Mouse (Mus musculus) cerebellum, adult 2 months (tissue): ENCODE measurements at regions not wholly inside any gene's neighbourhood (a gene's known extent, or its start where the extent isn't known, plus 50 kb on each side); places are given as distances from the start of the nearest gene placed in this dataset.

Source experiments
- DNase-seq, 2 experiments: peaks; one replicate each; pipeline ENCODE4 v3.0.0; 2021
- H3K27ac ChIP-seq: fragments of 200-500 bp; 2 replicates; pipeline ENCODE4 v1.5.1; 2012; ENCODE audit warnings: low read length, control low read depth, inconsistent platforms; ENCODE audit not compliant: insufficient read depth
- H3K27me3 ChIP-seq: fragments of 200-500 bp; 2 replicates; pipeline ENCODE4 v1.6.1; 2012; ENCODE audit warnings: inconsistent platforms, mild to moderate bottlenecking, low read length, moderate library complexity; ENCODE audit not compliant: control insufficient read depth, insufficient read depth
- H3K4me1 ChIP-seq: fragments of 200-500 bp; 2 replicates; pipeline ENCODE4 v1.6.1; 2011; ENCODE audit warnings: low read length; ENCODE audit not compliant: control insufficient read depth, insufficient read depth
- H3K4me3 ChIP-seq: fragments of 200-500 bp; replicated peaks from 2 replicates; pipeline ENCODE3; 2011; ENCODE audit warnings: mild to moderate bottlenecking, low read depth, low read length, control low read depth; ENCODE audit not compliant: insufficient read depth
- CTCF ChIP-seq: fragments of 200-500 bp; IDR thresholded peaks from 2 replicates; pipeline ENCODE4 v1.5.1; 2011; ENCODE audit warnings: low read depth, mild to moderate bottlenecking, control low read depth, low read length, moderate library complexity, borderline replicate concordance; ENCODE audit not compliant: insufficient read depth
- POLR2A ChIP-seq: fragments of 200-500 bp; IDR thresholded peaks from 2 replicates; pipeline ENCODE4 v1.6.1; 2011; ENCODE audit warnings: low read length, control low read depth, borderline replicate concordance; ENCODE audit not compliant: insufficient read depth
- WGBS: fragments of 180-500 bp; shearing (Covaris S2); methylation state at CpG from one replicate; pipeline ENCODE4 v1.1.7; 2018; 5-methylcytosine and 5-hydroxymethylcytosine counted together

- 90% methylated on average over 4 of the region's 4 CpGs for WGBS
Measured at GRCm38 (mm10) chr5:116745776-116746175, 154.2 kb upstream of the Srrm4 start.

DNA sequence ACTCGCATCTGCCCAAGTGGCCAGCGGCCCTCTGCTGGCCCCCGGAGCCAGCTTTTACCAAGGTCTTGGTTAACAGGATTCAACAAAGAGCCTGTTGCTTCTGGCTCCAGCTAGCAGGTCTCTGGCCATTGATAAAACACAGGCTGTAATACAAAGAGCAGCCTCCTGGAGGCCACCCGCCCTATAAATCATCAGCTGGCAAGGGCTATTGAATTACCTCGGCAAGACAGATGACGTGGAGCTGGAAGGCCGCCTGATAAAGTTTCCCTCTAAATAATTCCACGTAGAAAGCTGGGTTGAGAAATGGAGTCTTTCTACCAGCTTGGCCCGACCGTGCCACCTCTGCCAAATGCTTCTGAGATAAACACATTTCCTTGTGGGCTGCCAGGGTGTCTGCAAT, 152.8 kb upstream of the Srrm4 start:
- TF ChIP-seq POLR2A = no peak
- no peak; the same call in 1 of the 2 replicates for TF ChIP-seq CTCF
- no peak overlapping the region for H3K4me3 ChIP-seq
- peak; percentile 5 to 10 for DNase-seq
- H3K27ac ChIP-seq = no peak overlapping the region
- no peaks in the 10 kb centered on the region for H3K4me1 ChIP-seq
- H3K27me3 ChIP-seq = no peaks in the 10 kb centered on the region
- 33% methylated on average over 10 of the region's 10 CpGs for WGBS

More at GRCm38 (mm10) chr5:116745776-116746175, 154.2 kb upstream of the Srrm4 start:
- no peaks in the 10 kb centered on the region for H3K4me1 ChIP-seq
- no peaks in the 10 kb centered on the region for H3K27me3 ChIP-seq
- H3K4me3 ChIP-seq = no peak overlapping the region
- DNase-seq = no peak
- no peak for TF ChIP-seq CTCF
- no peak for TF ChIP-seq POLR2A
- no peak overlapping the region for H3K27ac ChIP-seq

DNA sequence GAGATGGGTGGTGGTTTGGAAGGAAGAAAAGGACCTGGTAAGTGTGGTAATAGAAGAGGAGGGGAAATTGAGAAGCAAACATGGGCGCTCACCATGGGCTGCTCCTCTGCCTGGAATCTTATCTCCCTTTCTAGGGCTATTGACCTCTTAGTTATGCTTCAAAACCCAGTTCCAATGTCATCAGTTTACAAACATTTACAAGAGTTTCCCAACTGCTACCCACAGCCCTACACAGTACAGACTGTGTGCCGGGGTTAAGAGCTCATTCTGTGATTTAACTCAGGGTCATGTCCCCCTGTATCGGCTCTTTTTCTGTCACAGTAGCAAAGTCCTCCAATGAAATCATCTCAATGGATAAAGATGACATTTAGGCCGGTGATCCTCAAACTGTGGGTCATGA, 144.0 kb upstream of the Srrm4 start:
- Histone ChIP-seq H3K27ac (no peak overlapping the region), H3K4me1 (no peaks in the 10 kb centered on the region), H3K4me3 (no peak overlapping the region), H3K27me3 (no peaks in the 10 kb centered on the region)
- DNase-seq = no peak
- 84% methylated on average over 4 of the region's 4 CpGs for WGBS
- TF ChIP-seq POLR2A = no peak
- no peak for TF ChIP-seq CTCF

DNA sequence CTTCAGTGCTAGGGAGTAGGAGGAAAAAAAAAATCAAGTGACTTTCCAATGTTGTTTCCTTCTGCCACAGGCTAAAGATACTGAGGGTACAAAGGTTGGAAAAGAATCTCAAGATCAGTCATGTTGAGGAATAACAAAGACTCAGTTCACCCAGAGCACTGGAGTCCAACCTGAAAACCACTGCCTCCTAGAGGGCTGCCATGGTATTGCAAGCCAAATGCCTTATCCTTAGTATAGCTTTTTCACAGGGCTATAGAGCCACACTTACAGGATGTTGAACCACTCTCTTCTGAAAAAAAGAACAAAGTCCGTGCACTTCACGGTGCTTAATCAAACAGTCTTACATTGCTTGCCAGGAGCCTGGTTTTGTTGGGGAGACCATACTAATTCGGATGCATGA, 139.9 kb upstream of the Srrm4 start:
- H3K4me3 ChIP-seq = no peak overlapping the region
- 92% methylated on average over 3 of the region's 3 CpGs for WGBS

DNA sequence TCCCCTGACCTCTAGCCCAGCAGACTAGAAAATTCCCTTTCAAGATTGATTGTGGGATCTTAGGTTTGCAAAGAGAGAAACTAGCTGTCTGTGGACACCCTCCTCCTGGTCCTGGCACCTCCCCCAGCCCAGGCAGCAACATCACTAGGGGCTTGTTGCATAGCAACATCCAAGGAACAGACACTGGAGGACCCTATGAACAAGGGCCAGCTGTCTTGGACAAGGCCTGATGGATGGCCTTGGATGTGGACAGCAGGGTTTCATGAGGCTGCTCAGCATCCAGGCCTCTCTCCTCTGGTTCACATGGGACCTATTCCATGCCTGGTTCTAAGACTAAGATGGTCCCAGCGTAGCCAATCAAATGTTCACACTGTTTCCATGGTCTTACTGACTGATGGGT, 127.6 kb upstream of the Srrm4 start:
- TF ChIP-seq CTCF (no peak), POLR2A (no peak)
- Histone ChIP-seq H3K27ac (no peak overlapping the region), H3K4me1 (no peaks in the 10 kb centered on the region), H3K4me3 (no peak overlapping the region), H3K27me3 (no peaks in the 10 kb centered on the region)
- DNase-seq = no peak
- 68% methylated on average over 1 of the region's 1 CpGs for WGBS

More for the DNA sequence above, 139.9 kb upstream of the Srrm4 start:
- TF ChIP-seq CTCF = no peak
- no peak for TF ChIP-seq POLR2A
- Histone ChIP-seq H3K4me1 (no peaks in the 10 kb centered on the region), H3K27me3 (no peaks in the 10 kb centered on the region), H3K27ac (no peak overlapping the region)
- DNase-seq = no peak

- H3K4me1 ChIP-seq = no peaks in the 10 kb centered on the region
- no peak overlapping the region for H3K27ac ChIP-seq
- TF ChIP-seq CTCF (no peak), POLR2A (no peak)
- H3K27me3 ChIP-seq = no peaks in the 10 kb centered on the region
- H3K4me3 ChIP-seq = no peak overlapping the region
- 37% methylated on average over 7 of the region's 7 CpGs for WGBS
- no peak for DNase-seq
Measured at GRCm38 (mm10) chr5:116714256-116714655, 122.6 kb upstream of the Srrm4 start.

DNA sequence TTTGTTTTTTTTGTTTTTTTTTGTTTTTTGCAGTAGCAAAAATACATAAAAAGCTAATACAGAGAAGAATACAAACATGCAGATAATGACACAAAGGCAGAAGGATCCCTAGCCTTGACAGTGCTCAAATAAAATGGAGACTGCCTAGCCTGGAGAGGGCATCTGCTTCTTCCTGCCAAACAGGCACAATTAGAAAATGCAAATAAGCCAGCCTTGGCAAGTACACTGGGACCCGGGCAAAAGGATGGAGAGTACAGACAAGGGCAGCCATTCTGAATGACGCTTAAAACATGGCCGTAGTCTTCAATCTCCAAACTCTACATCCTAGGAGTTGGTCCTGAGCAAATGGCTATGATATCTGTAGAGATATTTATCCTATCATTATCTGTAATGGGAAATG, 120.4 kb upstream of the Srrm4 start:
- 39% methylated on average over 3 of the region's 3 CpGs for WGBS
- H3K4me1 ChIP-seq = no peaks in the 10 kb centered on the region
- H3K27me3 ChIP-seq = no peaks in the 10 kb centered on the region
- TF ChIP-seq CTCF = no peak
- no peak for TF ChIP-seq POLR2A
- no peak for DNase-seq
- no peak overlapping the region for H3K27ac ChIP-seq
- H3K4me3 ChIP-seq = no peak overlapping the region

- Histone ChIP-seq H3K27ac (no peak overlapping the region), H3K4me3 (no peak overlapping the region), H3K4me1 (no peaks in the 10 kb centered on the region), H3K27me3 (no peaks in the 10 kb centered on the region)
- no peak for DNase-seq
- 34% methylated on average over 6 of the region's 6 CpGs for WGBS
- TF ChIP-seq POLR2A = no peak
- TF ChIP-seq CTCF = no peak
Measured at GRCm38 (mm10) chr5:116708505-116708904, 116.9 kb upstream of the Srrm4 start.
